Mouse (Mus musculus) stomach, postnatal 0 days (tissue): ENCODE measurements around the gene Zbtb18.

Experiments used
- CTCF ChIP-seq: IDR thresholded peaks from 2 replicates; pipeline ENCODE4 v1.5.1; 2016; ENCODE audit warnings: antibody characterized with exemption, low read depth, mild to moderate bottlenecking, moderate library complexity
- EP300 ChIP-seq: optimal IDR thresholded peaks from 2 replicates; pipeline ENCODE3; 2016; ENCODE audit warnings: antibody characterized with exemption

GRCm38 (mm10) chr1:177447086-177447485 is 4.9 kb downstream of the Zbtb18 start:
- TF ChIP-seq CTCF (no peak), EP300 (no peak)
